Mouse (Mus musculus) intestine, embryonic 16.5 days (tissue): Measurements from ENCODE around the gene Cfap126. TPM values are rescaled to one million over a fixed set of nuclear protein-coding genes. Genes with fewer than 3 reads are reported as not detected.
"Not testable (repeated sequence)": the region's sequence is repeated elsewhere in the genome, so short reads cannot be mapped to it uniquely, and the experiment has no call there.

Source experiments
- ATAC-seq: fragments of 200-750 bp; cut with Nextera tagmentation; 2 replicates; pipeline ENCODE4 v1.8.0; 2017; ENCODE audit warnings: moderate TSS enrichment, moderate library complexity
- H3K27ac ChIP-seq: fragments of 300-500 bp; sonication (generic); 2 replicates; pipeline ENCODE4 v1.5.1; 2014; ENCODE audit warnings: mild to moderate bottlenecking, low read length
- H3K27me3 ChIP-seq: fragments of 300-500 bp; sonication (generic); replicated peaks from 2 replicates; pipeline ENCODE4 v1.6.1; 2014; ENCODE audit warnings: low read length, control low read depth, mixed read lengths; ENCODE audit not compliant: control insufficient read depth, insufficient read depth
- H3K36me3 ChIP-seq: fragments of 300-500 bp; sonication (generic); 2 replicates; pipeline ENCODE4 v1.6.1; 2014; ENCODE audit warnings: low read length, control low read depth; ENCODE audit not compliant: control insufficient read depth, insufficient read depth
- H3K4me1 ChIP-seq: fragments of 300-500 bp; sonication (generic); 2 replicates; pipeline ENCODE4 v1.6.1; 2014; ENCODE audit warnings: low read length, control low read depth, mixed read lengths; ENCODE audit not compliant: control insufficient read depth, insufficient read depth
- H3K4me2 ChIP-seq: fragments of 300-500 bp; sonication (generic); 2 replicates; pipeline ENCODE4 v1.6.1; 2014; ENCODE audit warnings: low read depth, low read length, control low read depth
- H3K4me3 ChIP-seq: fragments of 300-500 bp; sonication (generic); 2 replicates; pipeline ENCODE4 v1.5.1; 2014; ENCODE audit warnings: mild to moderate bottlenecking, low read length
- H3K9ac ChIP-seq: fragments of 300-500 bp; sonication (generic); 2 replicates; pipeline ENCODE4 v1.6.1; 2014; ENCODE audit warnings: low read depth, low read length
- H3K9me3 ChIP-seq: fragments of 300-500 bp; sonication (generic); 2 replicates; pipeline ENCODE4 v1.6.1; 2016; ENCODE audit warnings: low read length, control low read depth; ENCODE audit not compliant: control insufficient read depth
- WGBS: fragments of 180-500 bp; shearing (Covaris S2); extraction: QIAGEN DNeasy Blood & Tissue Kit; methylation state at CpG from one replicate; pipeline ENCODE4 v1.1.7; 2014; 5-methylcytosine and 5-hydroxymethylcytosine counted together
- polyA plus RNA-seq: library from polyadenylated mRNA; unstranded; fragments of >200 nt; fragmentation: Nextera tagmentation; extraction: Ambion mirVana; gene quantifications from 2 replicates; pipeline ENCODE4 v1.2.1, GENCODE M21; 2015

Cfap126 gene
- polyA plus RNA-seq = 1.6 and 2.1 TPM in 2 replicates

- H3K27ac ChIP-seq = peak within 1 kb of the TSS; percentile 89
- H3K9ac ChIP-seq = peak within 1 kb of the TSS; percentile 79
- no peaks in the 10 kb centered on the region for H3K36me3 ChIP-seq
- no peaks in the 10 kb centered on the region for H3K27me3 ChIP-seq
- peaks cover 7% of the 10 kb centered on the region for H3K4me1 ChIP-seq
- peak within 1 kb of the TSS; percentile 57 for H3K4me2 ChIP-seq
- peak; percentile 66 for ATAC-seq
- WGBS = 2% methylated on average over 24 of the region's 24 CpGs
- no peaks in the 10 kb centered on the region for H3K9me3 ChIP-seq
- peak within 1 kb of the TSS; percentile 57 for H3K4me3 ChIP-seq
These were observed at the start of gene Cfap126 for GRCm38 (mm10) chr1:171113873-171114299. Gene Cfap126, plus strand, starts transcription at chr1:171113918.

- not testable (repeated sequence) for H3K27ac ChIP-seq, H3K9me3 ChIP-seq, H3K36me3 ChIP-seq, H3K4me1 ChIP-seq
- H3K27me3 ChIP-seq = peaks cover 17% of the 10 kb centered on the region
- peak; percentile 70 for ATAC-seq
- peak within 1 kb of the TSS; percentile 53 for H3K4me2 ChIP-seq
- H3K9ac ChIP-seq = 0 out of 2 replicates have a peak within 1 kb of the TSS, but pooled peaks have one; percentile 10
- WGBS = under 1% methylated on average over 40 of the region's 75 CpGs
- H3K4me3 ChIP-seq = peak within 1 kb of the TSS; percentile 41
These were observed 49.1 kb upstream of the Cfap126 start, which contains the start of gene Fcgr3 for GRCm38 (mm10) chr1:171064491-171065242. Gene Fcgr3, minus strand, starts transcription at chr1:171064935.

GRCm38 (mm10) chr1:171065243-171065587, 48.5 kb upstream of the Cfap126 start:
- not testable (repeated sequence) for H3K9me3 ChIP-seq, H3K9ac ChIP-seq, H3K36me3 ChIP-seq, H3K4me1 ChIP-seq, H3K27ac ChIP-seq
- Histone ChIP-seq H3K4me2 (peak overlapping the region; percentile 53), H3K27me3 (peaks cover 18% of the 10 kb centered on the region), H3K4me3 (peak overlapping the region; percentile 41)
- under 1% methylated on average over 16 of the region's 35 CpGs for WGBS
- peak; percentile 41 for ATAC-seq

- WGBS = 8% methylated on average over 27 of the region's 45 CpGs
- peak; percentile 1; the same call in 1 of the 2 replicates for ATAC-seq
- H3K9ac ChIP-seq, H3K9me3 ChIP-seq, H3K27ac ChIP-seq, H3K4me1 ChIP-seq, H3K36me3 ChIP-seq: not testable (repeated sequence)
- Histone ChIP-seq H3K4me2 (peak overlapping the region; percentile 50), H3K27me3 (peaks cover 18% of the 10 kb centered on the region), H3K4me3 (peak overlapping the region; percentile 36)
These were observed 48.0 kb upstream of the Cfap126 start for GRCm38 (mm10) chr1:171065768-171066167.

- not testable (repeated sequence) for H3K4me3 ChIP-seq, H3K27ac ChIP-seq, H3K36me3 ChIP-seq, H3K4me1 ChIP-seq, H3K9me3 ChIP-seq, H3K4me2 ChIP-seq, H3K9ac ChIP-seq
- ATAC-seq = peak; percentile 49
- H3K27me3 ChIP-seq = peaks cover 19% of the 10 kb centered on the region
- WGBS = 25% methylated on average over 2 of the region's 10 CpGs
These were observed 47.1 kb upstream of the Cfap126 start for GRCm38 (mm10) chr1:171066583-171066982.

- WGBS = 44% methylated on average over 5 of the region's 5 CpGs
- H3K36me3 ChIP-seq, H3K27ac ChIP-seq, H3K9ac ChIP-seq, H3K9me3 ChIP-seq, H3K4me2 ChIP-seq, ATAC-seq, H3K4me3 ChIP-seq, H3K4me1 ChIP-seq: not testable (repeated sequence)
- H3K27me3 ChIP-seq = peaks cover 19% of the 10 kb centered on the region
These were observed 45.8 kb upstream of the Cfap126 start for GRCm38 (mm10) chr1:171067928-171068327.

GRCm38 (mm10) chr1:171069508-171069907, 44.2 kb upstream of the Cfap126 start:
- not testable (repeated sequence) for ATAC-seq, H3K9me3 ChIP-seq, H3K4me3 ChIP-seq, H3K27ac ChIP-seq, H3K9ac ChIP-seq, H3K4me1 ChIP-seq, H3K36me3 ChIP-seq, H3K4me2 ChIP-seq
- WGBS = 65% methylated on average over 3 of the region's 3 CpGs
- H3K27me3 ChIP-seq = peaks cover 19% of the 10 kb centered on the region

- ATAC-seq, H3K9ac ChIP-seq, H3K9me3 ChIP-seq, H3K27ac ChIP-seq, H3K36me3 ChIP-seq, H3K4me1 ChIP-seq, H3K4me2 ChIP-seq, H3K4me3 ChIP-seq: not testable (repeated sequence)
- WGBS = 21% methylated on average over 11 of the region's 16 CpGs
- peaks cover 16% of the 10 kb centered on the region for H3K27me3 ChIP-seq
These were observed 42.8 kb upstream of the Cfap126 start for GRCm38 (mm10) chr1:171070879-171071278.

GRCm38 (mm10) chr1:171071726-171072125, 42.0 kb upstream of the Cfap126 start:
- not testable (repeated sequence) for H3K9ac ChIP-seq, H3K4me1 ChIP-seq, H3K9me3 ChIP-seq, H3K36me3 ChIP-seq, H3K27ac ChIP-seq, H3K4me2 ChIP-seq, H3K4me3 ChIP-seq
- peak; percentile 74 for ATAC-seq
- no CpG with 5 or more reads among the region's 35 CpGs for WGBS
- peaks cover 15% of the 10 kb centered on the region for H3K27me3 ChIP-seq
